Mouse (Mus musculus) small intestine, adult 2 months (tissue): Measurements from ENCODE around the gene Slc38a6. TPM values are rescaled to one million over a fixed set of nuclear protein-coding genes. Genes with fewer than 3 reads are reported as not detected.

Experiments used
- H3K27ac ChIP-seq: fragments of 200-500 bp; 2 replicates; pipeline ENCODE4 v1.5.1; 2012; ENCODE audit warnings: low read depth, low read length, control low read depth, inconsistent platforms; ENCODE audit not compliant: insufficient read depth
- H3K27me3 ChIP-seq: fragments of 200-500 bp; 2 replicates; pipeline ENCODE4 v1.6.1; 2012; ENCODE audit warnings: mild to moderate bottlenecking, moderate library complexity, low read length, inconsistent platforms; ENCODE audit not compliant: control insufficient read depth, insufficient read depth
- H3K36me3 ChIP-seq: fragments of 200-500 bp; 2 replicates; pipeline ENCODE4 v1.6.1; 2012; ENCODE audit warnings: mild to moderate bottlenecking, low read length, control low read depth, inconsistent platforms; ENCODE audit not compliant: control insufficient read depth, insufficient read depth
- H3K4me1 ChIP-seq: fragments of 200-500 bp; 2 replicates; pipeline ENCODE4 v1.6.1; 2012; ENCODE audit warnings: low read length, inconsistent platforms, mixed read lengths; ENCODE audit not compliant: control insufficient read depth, insufficient read depth, insufficient read length
- H3K4me3 ChIP-seq: fragments of 200-500 bp; 2 replicates; pipeline ENCODE4 v1.5.1; 2012; ENCODE audit warnings: low read depth, mild to moderate bottlenecking, control low read depth, inconsistent platforms, low read length, moderate library complexity
- CTCF ChIP-seq: fragments of 200-500 bp; IDR thresholded peaks from 2 replicates; pipeline ENCODE4 v1.5.1; 2012; ENCODE audit warnings: low read depth, mild to moderate bottlenecking, control low read depth, inconsistent platforms, low read length, moderate library complexity, mixed read lengths; ENCODE audit not compliant: insufficient replicate concordance, insufficient read length; ENCODE audit errors: extremely low read depth
- POLR2A ChIP-seq: fragments of 200-500 bp; IDR thresholded peaks from 2 replicates; pipeline ENCODE4 v1.6.1; 2012; ENCODE audit warnings: low read depth, mild to moderate bottlenecking, control low read depth, inconsistent platforms, low read length, moderate library complexity
- WGBS: fragments of 180-500 bp; shearing (Covaris S2); methylation state at CpG from one replicate; pipeline ENCODE4 v1.1.7; 2018; 5-methylcytosine and 5-hydroxymethylcytosine counted together
- polyA plus RNA-seq: library from polyadenylated mRNA; depleted of rRNA; stranded (reverse); fragments of >200 nt; gene quantifications from 2 replicates; pipeline ENCODE4 v1.2.3, GENCODE M21; 2012

The Slc38a6 gene
- polyA plus RNA-seq, 1 experiment: 13.6 TPM

DNA sequence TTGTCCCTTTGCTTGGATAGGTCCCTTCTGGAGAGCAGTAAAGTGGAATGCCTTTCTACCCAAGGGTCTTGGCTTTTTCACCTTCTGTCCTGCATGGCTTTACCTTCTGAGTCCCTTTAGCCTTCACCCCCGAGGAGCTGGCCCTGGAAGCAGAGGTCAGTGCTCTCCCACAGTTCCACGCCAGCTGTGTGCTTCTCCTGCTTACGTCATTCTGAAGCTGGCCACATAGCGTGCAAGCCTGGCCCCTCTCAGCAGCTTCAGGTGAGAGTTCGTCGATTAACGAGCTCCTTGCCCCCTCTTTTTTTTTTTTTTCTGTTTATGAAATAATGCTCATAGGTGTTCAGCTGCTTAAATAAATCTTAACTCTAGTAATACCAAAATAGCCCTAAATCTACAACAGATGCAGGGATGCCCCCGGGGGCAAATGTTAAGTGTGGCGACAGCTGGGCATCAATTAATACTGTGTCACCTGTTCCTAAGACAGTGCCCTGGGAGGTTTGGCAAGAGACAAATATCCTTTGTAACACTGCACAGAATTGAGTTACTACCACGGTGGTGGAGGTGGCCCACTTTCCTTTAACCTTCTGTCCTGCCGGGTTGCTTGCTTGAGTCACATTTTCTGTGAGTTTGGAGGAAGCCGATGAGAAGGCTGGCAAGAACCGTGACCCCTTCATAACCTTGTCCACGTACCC, 68.7 kb downstream of the Slc38a6 start:
- Histone ChIP-seq H3K36me3 (peaks cover 3% of the 10 kb centered on the region; the same call in 1 of the 2 replicates), H3K4me1 (no peaks in the 10 kb centered on the region), H3K27me3 (no peaks in the 10 kb centered on the region), H3K27ac (no peak overlapping the region), H3K4me3 (no peak overlapping the region)
- no peak for TF ChIP-seq CTCF
- no peak for TF ChIP-seq POLR2A
- 85% methylated on average over 14 of the region's 14 CpGs for WGBS

DNA sequence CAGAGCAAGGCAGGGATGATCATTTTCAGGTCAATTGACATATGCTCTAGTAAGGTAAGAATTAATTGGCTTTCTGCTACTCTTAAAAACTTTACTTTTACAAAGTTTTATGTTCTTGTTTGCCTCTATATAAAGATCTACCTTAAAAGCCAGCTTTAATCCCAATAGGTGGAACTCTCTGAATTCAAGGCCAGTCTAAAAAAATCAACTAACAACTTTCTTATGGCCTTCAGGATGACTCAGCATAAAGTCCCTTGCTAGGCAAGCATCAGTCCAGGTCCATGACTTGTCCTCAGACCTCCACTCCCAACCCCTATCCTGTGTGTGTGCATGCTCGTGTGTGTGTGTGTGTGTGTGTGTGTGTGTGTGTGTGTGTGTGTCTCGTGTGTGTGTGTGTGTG, 70.1 kb downstream of the Slc38a6 start:
- Histone ChIP-seq H3K4me3 (no peak overlapping the region), H3K27me3 (no peaks in the 10 kb centered on the region), H3K36me3 (0 out of 2 replicates have a peak, but pooled peaks cover 1% of the 10 kb centered on the region), H3K4me1 (no peaks in the 10 kb centered on the region), H3K27ac (no peak overlapping the region)
- 56% methylated on average over 2 of the region's 2 CpGs for WGBS
- TF ChIP-seq POLR2A (no peak), CTCF (no peak)

DNA sequence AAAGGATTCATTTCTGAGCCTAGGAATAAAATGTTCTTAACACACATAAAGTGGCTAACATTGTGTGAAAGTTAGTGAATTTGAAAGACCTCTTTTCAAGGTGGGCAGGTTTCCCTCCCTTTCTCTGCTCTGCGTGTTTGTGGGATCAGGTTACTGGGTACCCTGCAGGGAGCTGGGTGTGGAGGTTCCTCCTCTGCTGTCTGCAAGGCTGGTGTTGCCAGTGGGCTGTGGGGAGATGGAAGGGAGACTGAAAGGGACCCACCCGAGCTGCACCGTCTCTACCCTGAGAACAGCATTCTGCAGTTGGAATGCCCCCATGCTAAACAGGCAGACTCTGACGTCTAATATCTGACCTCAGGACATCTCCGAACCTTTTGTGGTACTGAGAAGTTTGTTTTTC, 70.7 kb downstream of the Slc38a6 start:
- TF ChIP-seq CTCF: no peak
- no peak for TF ChIP-seq POLR2A
- WGBS: 81% methylated on average over 5 of the region's 5 CpGs

DNA sequence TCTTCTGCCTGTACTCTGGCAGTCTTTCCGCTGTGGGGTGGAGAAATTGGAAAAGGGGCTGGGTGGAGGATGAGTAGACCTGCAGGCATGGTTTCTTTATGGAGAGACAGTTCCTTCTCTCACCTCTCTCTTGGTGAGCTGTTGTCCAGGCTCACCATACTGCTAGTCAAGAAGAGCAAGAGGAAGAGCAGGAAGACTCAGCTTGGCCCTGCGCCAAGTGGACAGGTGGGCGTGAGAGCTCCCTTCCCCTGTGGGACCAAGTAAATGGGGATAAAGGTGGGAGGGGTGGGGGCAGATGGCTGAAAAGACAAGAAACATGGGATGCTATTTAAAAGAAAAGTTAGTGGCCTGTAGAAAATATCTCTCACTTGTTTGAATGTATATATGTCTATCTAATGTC, 71.2 kb downstream of the Slc38a6 start:
- TF ChIP-seq POLR2A: no peak
- no peak for TF ChIP-seq CTCF
- 82% methylated on average over 3 of the region's 3 CpGs for WGBS
- Histone ChIP-seq H3K4me1 (no peaks in the 10 kb centered on the region), H3K27ac (no peak overlapping the region), H3K27me3 (no peaks in the 10 kb centered on the region), H3K4me3 (no peak overlapping the region), H3K36me3 (0 out of 2 replicates have a peak, but pooled peaks cover 1% of the 10 kb centered on the region)

More for the DNA sequence above, 70.7 kb downstream of the Slc38a6 start:
- no peaks in the 10 kb centered on the region for H3K27me3 ChIP-seq
- H3K4me3 ChIP-seq: no peak overlapping the region
- H3K4me1 ChIP-seq: no peaks in the 10 kb centered on the region
- H3K36me3 ChIP-seq: 0 out of 2 replicates have a peak, but pooled peaks cover 1% of the 10 kb centered on the region
- no peak overlapping the region for H3K27ac ChIP-seq

DNA sequence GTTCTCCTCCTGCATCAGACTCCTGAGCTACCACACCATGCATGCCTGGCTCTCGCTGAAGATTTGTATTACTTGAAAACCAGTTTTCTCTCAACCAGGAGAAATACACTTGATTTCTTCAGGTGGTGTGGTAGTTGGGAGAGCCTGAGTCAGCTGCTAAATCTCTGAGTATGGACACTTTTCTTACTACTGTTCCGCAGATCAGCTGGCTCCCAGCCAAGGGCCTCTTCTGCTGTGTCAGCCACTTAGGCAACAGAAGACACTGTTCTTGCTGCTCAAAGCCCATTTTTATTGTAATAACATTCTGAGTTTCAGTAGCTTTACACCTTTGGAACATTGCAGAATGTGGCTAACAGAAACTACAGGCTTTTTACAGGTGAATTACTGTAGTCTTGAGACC, 72.1 kb downstream of the Slc38a6 start:
- 86% methylated on average over 2 of the region's 2 CpGs for WGBS
- Histone ChIP-seq H3K4me3 (no peak overlapping the region), H3K27me3 (no peaks in the 10 kb centered on the region), H3K4me1 (no peaks in the 10 kb centered on the region), H3K27ac (no peak overlapping the region), H3K36me3 (0 out of 2 replicates have a peak, but pooled peaks cover 1% of the 10 kb centered on the region)
- no peak for TF ChIP-seq CTCF

DNA sequence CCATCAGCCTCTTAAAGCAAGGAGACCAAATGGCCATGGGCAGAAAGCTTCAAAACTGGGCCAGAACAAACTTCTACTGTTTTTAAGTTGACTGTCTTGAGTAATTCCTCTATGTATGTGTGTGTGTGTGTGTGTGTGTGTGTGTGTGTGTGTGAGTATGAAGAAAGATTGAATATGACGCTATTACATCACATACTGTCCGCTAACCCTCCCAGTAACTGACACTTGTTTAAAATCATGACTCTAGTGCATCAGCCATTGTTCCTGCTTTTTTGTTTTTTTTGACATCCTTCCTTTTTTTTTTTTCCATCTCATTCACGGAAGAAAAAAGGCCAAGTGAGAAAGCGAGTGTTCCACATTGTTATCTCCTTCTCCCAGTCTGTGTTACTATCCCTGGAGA, 72.9 kb downstream of the Slc38a6 start:
- H3K4me3 ChIP-seq: no peak overlapping the region
- no peak for TF ChIP-seq POLR2A
- no peak for TF ChIP-seq CTCF
- no peaks in the 10 kb centered on the region for H3K36me3 ChIP-seq
- 83% methylated on average over 4 of the region's 4 CpGs for WGBS
- H3K27me3 ChIP-seq: no peaks in the 10 kb centered on the region
- no peak overlapping the region for H3K27ac ChIP-seq
- no peaks in the 10 kb centered on the region for H3K4me1 ChIP-seq

DNA sequence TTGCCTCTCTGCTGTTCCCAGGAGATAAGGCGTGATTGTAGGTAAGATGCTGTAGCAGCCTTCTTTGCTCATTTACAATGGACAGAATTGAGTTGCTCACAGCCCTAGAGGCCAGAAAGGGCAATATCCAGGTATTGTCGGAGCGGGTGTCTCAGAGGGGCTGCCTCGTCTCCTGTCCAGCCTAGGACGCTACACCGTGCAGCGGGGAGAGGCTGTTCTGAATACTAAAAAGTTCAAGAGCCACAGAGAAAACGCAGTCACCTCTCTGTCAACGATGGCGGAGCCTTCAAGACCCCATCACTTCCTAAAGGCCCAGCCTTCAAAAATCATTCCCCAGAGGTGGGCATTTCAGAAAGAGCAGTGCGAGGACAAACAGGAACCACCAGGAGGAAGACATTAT, 74.6 kb downstream of the Slc38a6 start:
- no peak for TF ChIP-seq POLR2A
- no peak for TF ChIP-seq CTCF
- Histone ChIP-seq H3K36me3 (no peaks in the 10 kb centered on the region), H3K27ac (no peak overlapping the region), H3K4me1 (no peaks in the 10 kb centered on the region), H3K4me3 (no peak overlapping the region), H3K27me3 (no peaks in the 10 kb centered on the region)
- WGBS: 66% methylated on average over 11 of the region's 11 CpGs
